In genomic region chr15:99127851-99128522, GRCm38 (mm10) we compare ENCODE assay signal across 11 mouse cellular contexts. TPM values are rescaled to one million over a fixed set of nuclear protein-coding genes. Genes with fewer than 3 reads are reported as not detected.
DNase-seq lines count a peak whose midpoint lies in the region; ATAC-seq lines count a peak whose summit lies in the region.
"Had no signal": no experiment of that assay in that cellular context is flagged by ENCODE, and none has a peak within 500 bp of the region (broad histone marks: within the 10 kb centered on the region; RNA-seq: fewer than 3 reads in every experiment).

No protein-coding gene starts in this region.

- peak overlapping the region; percentile 96; the same call in 1 of the 2 replicates for H3K9ac ChIP-seq in heart, embryonic 11.5 days (ENCODE audit: low read depth, low read length)
- H3K9ac ChIP-seq in embryonic facial prominence, embryonic 11.5 days (replicated peaks; ENCODE audit: low read length), result peak overlapping the region; percentile 25
- peak overlapping the region; percentile 83; the same call in 1 of the 2 replicates for H3K9ac ChIP-seq in intestine, embryonic 14.5 days (ENCODE audit: low read length)
- H3K9ac ChIP-seq in midbrain, embryonic 14.5 days (replicated peaks; ENCODE audit: low read length), result peak overlapping the region; percentile 86; the same call in 1 of the 2 replicates

- DNase-seq in heart, postnatal 10 days, result no peak
- no peak for DNase-seq in embryonic facial prominence, embryonic 11.5 days (ENCODE audit: low spot score)
- DNase-seq in intestine, embryonic 14.5 days (ENCODE audit: low spot score), result no peak
- no peak for DNase-seq in midbrain, embryonic 14.5 days
- no peak for DNase-seq in adrenal gland, adult (ENCODE audit: inconsistent age in 2 of 2, low spot score in 1 of 2)
- no peak for DNase-seq in ovary, postnatal 14 days (ENCODE audit: low spot score)
- DNase-seq in natural killer cell, adult 2 months (ENCODE audit: low spot score in 2 of 2), result no peak
- DNase-seq: thymus, postnatal 25 days had no signal

- H3K36me3 ChIP-seq in heart, embryonic 11.5 days (ENCODE audit: control insufficient read depth, insufficient read depth, low read length), result no peaks in the 10 kb centered on the region
- H3K36me3 ChIP-seq in embryonic facial prominence, embryonic 11.5 days (replicated peaks; ENCODE audit: control insufficient read depth, insufficient read depth, low read depth, low read length), result no peaks in the 10 kb centered on the region
- 0 out of 2 replicates have a peak, but pooled peaks cover 3% of the 10 kb centered on the region for H3K36me3 ChIP-seq in intestine, embryonic 14.5 days (ENCODE audit: control insufficient read depth, insufficient read depth, low read length)
- no peaks in the 10 kb centered on the region for H3K36me3 ChIP-seq in midbrain, embryonic 14.5 days (ENCODE audit: control insufficient read depth, insufficient read depth, low read length)

- H3K4me1 ChIP-seq in heart, embryonic 11.5 days (ENCODE audit: control insufficient read depth, insufficient read depth, low read length), result peaks cover 18% of the 10 kb centered on the region
- peaks cover 5% of the 10 kb centered on the region for H3K4me1 ChIP-seq in embryonic facial prominence, embryonic 11.5 days (ENCODE audit: control insufficient read depth, insufficient read depth, low read length)
- peaks cover 24% of the 10 kb centered on the region for H3K4me1 ChIP-seq in intestine, embryonic 14.5 days (replicated peaks; ENCODE audit: control insufficient read depth, insufficient read depth, low read length)
- peaks cover 18% of the 10 kb centered on the region for H3K4me1 ChIP-seq in midbrain, embryonic 14.5 days (ENCODE audit: control insufficient read depth, insufficient read depth, low read length)

- no peaks in the 10 kb centered on the region for H3K9me3 ChIP-seq in heart, embryonic 11.5 days (replicated peaks; ENCODE audit: control insufficient read depth, low read length)
- H3K9me3 ChIP-seq in embryonic facial prominence, embryonic 11.5 days (replicated peaks; ENCODE audit: control insufficient read depth, low read length), result no peaks in the 10 kb centered on the region
- H3K9me3 ChIP-seq in intestine, embryonic 14.5 days (ENCODE audit: control insufficient read depth, low read length), result no peaks in the 10 kb centered on the region
- H3K9me3 ChIP-seq in midbrain, embryonic 14.5 days (ENCODE audit: control insufficient read depth, low read length), result no peaks in the 10 kb centered on the region

- WGBS in heart, embryonic 11.5 days (ENCODE audit: insufficient replicate concordance), result 65% methylated on average over 6 of the region's 6 CpGs
- WGBS in embryonic facial prominence, embryonic 11.5 days, result 69% methylated on average over 6 of the region's 6 CpGs
- WGBS in intestine, embryonic 14.5 days, result 62% methylated on average over 6 of the region's 6 CpGs
- 61% methylated on average over 6 of the region's 6 CpGs for WGBS in midbrain, embryonic 14.5 days

- peak overlapping the region; percentile 84 for H3K4me2 ChIP-seq in heart, embryonic 11.5 days
- H3K4me2 ChIP-seq in embryonic facial prominence, embryonic 11.5 days (ENCODE audit: low read depth, low read length), result peak overlapping the region; percentile 45
- peak overlapping the region; percentile 61 for H3K4me2 ChIP-seq in intestine, embryonic 14.5 days (ENCODE audit: low read length)
- peak overlapping the region; percentile 66 for H3K4me2 ChIP-seq in midbrain, embryonic 14.5 days (ENCODE audit: low read length)

- H3K4me3 ChIP-seq in heart, embryonic 11.5 days (ENCODE audit: low read depth, low read length), result peak overlapping the region; percentile 84
- H3K4me3 ChIP-seq in embryonic facial prominence, embryonic 11.5 days (ENCODE audit: low read depth, low read length), result peak overlapping the region; percentile 83
- peak overlapping the region; percentile 57 for H3K4me3 ChIP-seq in intestine, embryonic 14.5 days (ENCODE audit: low read depth, low read length)
- peak overlapping the region; percentile 67 for H3K4me3 ChIP-seq in midbrain, embryonic 14.5 days (replicated peaks; ENCODE audit: low read depth, low read length)

- ATAC-seq in heart, embryonic 11.5 days (replicated peaks; ENCODE audit: insufficient number of reproducible peaks, low FRiP score, low TSS enrichment), result no peak
- ATAC-seq in embryonic facial prominence, embryonic 11.5 days (replicated peaks; ENCODE audit: insufficient number of reproducible peaks, low FRiP score, low TSS enrichment, low read depth), result no peak
- ATAC-seq in intestine, embryonic 14.5 days (replicated peaks; ENCODE audit: low FRiP score, low TSS enrichment, low read depth), result no peak
- no peak for ATAC-seq in midbrain, embryonic 14.5 days (ENCODE audit: low FRiP score, low TSS enrichment)

- intact Hi-C loops in heart, postnatal 10 days (cut with DNase I), result no loop called here

- no peak overlapping the region for H3K27ac ChIP-seq in heart, embryonic 11.5 days (ENCODE audit: low read depth, low read length)
- no peak overlapping the region for H3K27ac ChIP-seq in embryonic facial prominence, embryonic 11.5 days (replicated peaks; ENCODE audit: low read depth, low read length)
- no peak overlapping the region for H3K27ac ChIP-seq in intestine, embryonic 14.5 days (ENCODE audit: low read depth)
- H3K27ac ChIP-seq in midbrain, embryonic 14.5 days (replicated peaks; ENCODE audit: low read depth, low read length), result no peak overlapping the region

- H3K27me3 ChIP-seq in heart, embryonic 11.5 days (ENCODE audit: control insufficient read depth, insufficient read depth, low read length), result no peaks in the 10 kb centered on the region
- no peaks in the 10 kb centered on the region for H3K27me3 ChIP-seq in embryonic facial prominence, embryonic 11.5 days (ENCODE audit: control insufficient read depth, insufficient read depth, low read length)
- no peaks in the 10 kb centered on the region for H3K27me3 ChIP-seq in intestine, embryonic 14.5 days (replicated peaks; ENCODE audit: control insufficient read depth, insufficient read depth, low read length)
- H3K27me3 ChIP-seq in midbrain, embryonic 14.5 days (ENCODE audit: control insufficient read depth, insufficient read depth, low read length), result no peaks in the 10 kb centered on the region

RNA-seq across cellular contexts. Expression of gene Spats2, which starts 2.3 kb away (rescaled TPM):
- 43.5 and 45.2 TPM in 2 replicates for polyA plus RNA-seq in heart, embryonic 11.5 days (2014; fragmentation: Nextera tagmentation; extraction: Ambion mirVana)
- 10 to 100 TPM; 16.7 to 18.8 TPM for total RNA-seq in heart, postnatal 10 days (2021)
- 59.6 and 68.5 TPM in 2 replicates for polyA plus RNA-seq in embryonic facial prominence, embryonic 11.5 days (2014; fragmentation: Nextera tagmentation; extraction: Ambion mirVana)
- polyA plus RNA-seq in intestine, embryonic 14.5 days (2014; fragmentation: Nextera tagmentation; extraction: Ambion mirVana), result 38.4 and 41.4 TPM in 2 replicates
- 36.2 and 41.6 TPM in 2 replicates for polyA plus RNA-seq in midbrain, embryonic 14.5 days (2014; fragmentation: Nextera tagmentation; extraction: Ambion mirVana)
- total RNA-seq: neutrophil, adult 5-6 weeks had no signal

RNA-seq across cellular contexts. Expression of gene Dnajc22, which starts 35.0 kb away (rescaled TPM):
- 0.96 and 1.7 TPM in 2 replicates for polyA plus RNA-seq in heart, embryonic 11.5 days (2014; fragmentation: Nextera tagmentation; extraction: Ambion mirVana)
- under 1 TPM; 0.37 to 0.98 TPM for total RNA-seq in heart, postnatal 10 days (2021)
- polyA plus RNA-seq in embryonic facial prominence, embryonic 11.5 days (2014; fragmentation: Nextera tagmentation; extraction: Ambion mirVana), result 0.18 and 0.56 TPM in 2 replicates
- 16.3 and 20.2 TPM in 2 replicates for polyA plus RNA-seq in intestine, embryonic 14.5 days (2014; fragmentation: Nextera tagmentation; extraction: Ambion mirVana)
- 0.71 and 1.6 TPM in 2 replicates for polyA plus RNA-seq in midbrain, embryonic 14.5 days (2014; fragmentation: Nextera tagmentation; extraction: Ambion mirVana)
- total RNA-seq: neutrophil, adult 5-6 weeks had no signal

RNA-seq across cellular contexts. Expression of gene C1ql4, which starts 40.4 kb away (rescaled TPM):
- polyA plus RNA-seq in heart, embryonic 11.5 days (2014; fragmentation: Nextera tagmentation; extraction: Ambion mirVana), result 0.20 and 0.27 TPM in 2 replicates
- total RNA-seq in heart, postnatal 10 days (2021), result not detected
- polyA plus RNA-seq in embryonic facial prominence, embryonic 11.5 days (2014; fragmentation: Nextera tagmentation; extraction: Ambion mirVana), result 1.0 and 1.1 TPM in 2 replicates
- polyA plus RNA-seq in intestine, embryonic 14.5 days (2014; fragmentation: Nextera tagmentation; extraction: Ambion mirVana), result 0.16 TPM in 1 of 2 replicates, not detected in the other
- polyA plus RNA-seq in midbrain, embryonic 14.5 days (2014; fragmentation: Nextera tagmentation; extraction: Ambion mirVana), result 13.2 and 13.7 TPM in 2 replicates
- total RNA-seq: layer of hippocampus, adult 18-20 months; neutrophil, adult 5-6 weeks had no signal

RNA-seq across cellular contexts. Expression of gene Troap, which starts 53.6 kb away (rescaled TPM):
- polyA plus RNA-seq in heart, embryonic 11.5 days (2014; fragmentation: Nextera tagmentation; extraction: Ambion mirVana), result 21.1 and 22.0 TPM in 2 replicates
- total RNA-seq in heart, postnatal 10 days (2021), result 1 to 10 TPM; 6.5 to 6.7 TPM
- polyA plus RNA-seq in embryonic facial prominence, embryonic 11.5 days (2014; fragmentation: Nextera tagmentation; extraction: Ambion mirVana), result 20.6 and 23.8 TPM in 2 replicates
- polyA plus RNA-seq in intestine, embryonic 14.5 days (2014; fragmentation: Nextera tagmentation; extraction: Ambion mirVana), result 25.4 and 27.7 TPM in 2 replicates
- polyA plus RNA-seq in midbrain, embryonic 14.5 days (2014; fragmentation: Nextera tagmentation; extraction: Ambion mirVana), result 3.9 and 4.9 TPM in 2 replicates

Comparison
In these comparisons a context has a peak if more than half of its experiments do, and no peak if none do; other contexts are left out.
1. H3K9ac ChIP-seq: peak in every context shown above with its lines; median percentile 96 in heart, embryonic 11.5 days; 86 in midbrain, embryonic 14.5 days; 83 in intestine, embryonic 14.5 days; 25 in embryonic facial prominence, embryonic 11.5 days.